ENCODE assay signal across 8 mouse cellular contexts in the genomic region with DNA sequence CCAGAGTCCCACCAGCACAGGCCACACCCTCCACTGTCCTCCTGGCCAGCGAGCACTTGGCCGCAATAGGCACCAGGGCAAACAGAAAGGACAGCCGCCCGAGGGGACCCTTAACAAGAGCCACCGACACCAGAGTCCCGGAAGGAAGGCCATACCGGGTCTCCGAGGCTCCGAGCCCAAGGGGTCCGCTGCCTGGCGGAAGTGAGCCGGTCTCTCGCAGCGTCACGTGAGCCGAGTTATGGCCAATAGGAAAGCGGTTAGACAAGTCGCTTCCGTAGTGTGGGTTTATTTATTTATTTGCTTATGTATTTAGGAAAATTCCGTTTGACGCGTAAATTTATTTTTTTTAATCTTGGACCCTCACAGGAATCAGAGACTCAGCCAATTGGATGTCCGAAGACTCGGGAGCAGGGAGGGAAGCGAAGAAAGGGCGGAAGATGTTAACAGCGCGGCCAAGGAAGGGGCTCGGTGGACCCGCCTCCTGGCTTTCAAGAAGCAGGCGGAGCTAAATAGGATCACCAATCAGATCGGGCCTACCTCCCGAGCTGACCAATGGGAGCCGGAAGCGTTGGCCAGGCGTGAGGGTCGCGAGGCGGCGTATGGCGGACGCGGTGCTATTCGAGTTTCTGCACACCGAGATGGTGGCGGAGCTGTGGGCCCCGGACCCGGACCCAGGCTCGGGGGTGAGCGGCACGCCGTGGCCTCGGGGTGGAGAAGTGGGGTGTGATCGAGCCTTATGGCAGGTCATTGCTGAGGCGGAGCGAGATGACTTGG. TPM values are rescaled to one million over a fixed set of nuclear protein-coding genes. Genes with fewer than 3 reads are reported as not detected.
DNase-seq lines count a peak whose midpoint lies in the region; ATAC-seq and TF ChIP-seq lines count a peak whose summit lies in the region.

A gene (minus strand): TSS at position 218 of the 774 bp plus-strand sequence.
A gene (plus strand): TSS at position 246 of the 774 bp plus-strand sequence.

- H3K27me3 ChIP-seq in heart, embryonic 12.5 days (replicated peaks): no peaks in the 10 kb centered on the region
- H3K27me3 ChIP-seq in kidney, postnatal 0 days (ENCODE audit: insufficient read depth, low read length): no peaks in the 10 kb centered on the region
- H3K27me3 ChIP-seq in liver, embryonic 11.5 days (replicated peaks; ENCODE audit: control insufficient read depth, insufficient read depth, low read length): no peaks in the 10 kb centered on the region
- H3K27me3 ChIP-seq in stomach, embryonic 14.5 days (ENCODE audit: control insufficient read depth, insufficient read depth, low read length): no peaks in the 10 kb centered on the region

- DNase-seq in CD4-positive helper T cell, adult 2 months (ENCODE audit: low read depth, low spot score): peak; percentile 94
- DNase-seq in brain, embryonic 18.5 days (ENCODE audit: low read depth, low spot score): peak; percentile 93
- peak; percentile 97 for DNase-seq in kidney, postnatal 0 days (ENCODE audit: low spot score)
- DNase-seq in liver, embryonic 11.5 days (ENCODE audit: low spot score): peak; percentile 91
- DNase-seq in naive thymus-derived CD4-positive, alpha-beta T cell, adult 2 months (ENCODE audit: low read depth): peak; percentile 94

- H3K9ac ChIP-seq in heart, embryonic 12.5 days: peak within 1 kb of the TSS; percentile 95
- H3K9ac ChIP-seq in kidney, postnatal 0 days (ENCODE audit: low read depth, low read length): peak within 1 kb of the TSS; percentile 69
- H3K9ac ChIP-seq in liver, embryonic 11.5 days (ENCODE audit: low read depth, low read length): peak within 1 kb of the TSS; percentile 94
- peak within 1 kb of the TSS; percentile 73 for H3K9ac ChIP-seq in stomach, embryonic 14.5 days (replicated peaks; ENCODE audit: low read depth, low read length)

- peaks cover 26% of the 10 kb centered on the region for H3K4me1 ChIP-seq in heart, embryonic 12.5 days (replicated peaks)
- peaks cover 15% of the 10 kb centered on the region; the same call in 1 of the 2 replicates for H3K4me1 ChIP-seq in kidney, postnatal 0 days (replicated peaks; ENCODE audit: insufficient read depth, low read length)
- peaks cover 13% of the 10 kb centered on the region; the same call in 1 of the 2 replicates for H3K4me1 ChIP-seq in liver, embryonic 11.5 days (replicated peaks; ENCODE audit: control insufficient read depth, insufficient read depth, low read length)
- H3K4me1 ChIP-seq in stomach, embryonic 14.5 days (ENCODE audit: control insufficient read depth, insufficient read depth, low read length): peaks cover 7% of the 10 kb centered on the region; the same call in 1 of the 2 replicates

- ATAC-seq in erythroid progenitor cell, adult 5-6 weeks (replicated peaks; ENCODE audit: low FRiP score, poor library complexity, severe bottlenecking): peak; percentile 92
- peak; percentile 95 for ATAC-seq in heart, embryonic 12.5 days (ENCODE audit: insufficient number of reproducible peaks, low FRiP score)
- peak; percentile 91 for ATAC-seq in kidney, postnatal 0 days (replicated peaks; ENCODE audit: low FRiP score, low read depth)
- peak; percentile 91 for ATAC-seq in liver, embryonic 11.5 days (replicated peaks; ENCODE audit: low FRiP score)
- ATAC-seq in stomach, embryonic 14.5 days (ENCODE audit: insufficient number of reproducible peaks, insufficient read depth, low FRiP score, low read depth): peak; percentile 94

- peak within 1 kb of the TSS; percentile 97 for H3K4me2 ChIP-seq in heart, embryonic 12.5 days
- H3K4me2 ChIP-seq in kidney, postnatal 0 days (ENCODE audit: low read length): peak within 1 kb of the TSS; percentile 94
- H3K4me2 ChIP-seq in liver, embryonic 11.5 days: peak within 1 kb of the TSS; percentile 84
- H3K4me2 ChIP-seq in stomach, embryonic 14.5 days (replicated peaks; ENCODE audit: low read depth, low read length): peak within 1 kb of the TSS; percentile 97

- under 1% methylated on average over 56 of the region's 56 CpGs for WGBS in heart, embryonic 12.5 days
- WGBS in kidney, postnatal 0 days: under 1% methylated on average over 56 of the region's 56 CpGs
- under 1% methylated on average over 56 of the region's 56 CpGs for WGBS in liver, embryonic 11.5 days
- WGBS in stomach, embryonic 14.5 days: under 1% methylated on average over 56 of the region's 56 CpGs

- no peaks in the 10 kb centered on the region for H3K9me3 ChIP-seq in heart, embryonic 12.5 days (replicated peaks)
- no peaks in the 10 kb centered on the region for H3K9me3 ChIP-seq in kidney, postnatal 0 days (replicated peaks; ENCODE audit: low read length)
- no peaks in the 10 kb centered on the region for H3K9me3 ChIP-seq in liver, embryonic 11.5 days (ENCODE audit: control insufficient read depth, low read length)
- H3K9me3 ChIP-seq in stomach, embryonic 14.5 days (ENCODE audit: control insufficient read depth, low read depth, low read length): no peaks in the 10 kb centered on the region

- H3K27ac ChIP-seq in heart, embryonic 12.5 days (ENCODE audit: poor library complexity, severe bottlenecking): peak within 1 kb of the TSS; percentile 86
- peak within 1 kb of the TSS; percentile 84 for H3K27ac ChIP-seq in kidney, postnatal 0 days
- peak within 1 kb of the TSS; percentile 52 for H3K27ac ChIP-seq in liver, embryonic 11.5 days (ENCODE audit: low read depth, low read length)
- peak within 1 kb of the TSS; percentile 59 for H3K27ac ChIP-seq in stomach, embryonic 14.5 days (ENCODE audit: low read length)

- H3K4me3 ChIP-seq in heart, embryonic 12.5 days: peak within 1 kb of the TSS; percentile 95
- peak within 1 kb of the TSS; percentile 57 for H3K4me3 ChIP-seq in kidney, postnatal 0 days (replicated peaks; ENCODE audit: low read depth, low read length)
- peak within 1 kb of the TSS; percentile 87 for H3K4me3 ChIP-seq in liver, embryonic 11.5 days (ENCODE audit: low read depth, low read length)
- peak within 1 kb of the TSS; percentile 76 for H3K4me3 ChIP-seq in stomach, embryonic 14.5 days (ENCODE audit: low read depth, low read length)

- TF ChIP-seq CTCF in kidney, postnatal 0 days (IDR thresholded peaks at IDR 0.05; ENCODE audit: low read depth): 0 out of 2 replicates have a peak, but pooled peaks have one; percentile 12

- no peaks in the 10 kb centered on the region for H3K36me3 ChIP-seq in heart, embryonic 12.5 days
- H3K36me3 ChIP-seq in kidney, postnatal 0 days (ENCODE audit: insufficient read depth, low read length): no peaks in the 10 kb centered on the region
- no peaks in the 10 kb centered on the region for H3K36me3 ChIP-seq in liver, embryonic 11.5 days (ENCODE audit: control insufficient read depth, insufficient read depth, low read length)
- H3K36me3 ChIP-seq in stomach, embryonic 14.5 days (ENCODE audit: control insufficient read depth, insufficient read depth, low read length): 0 out of 2 replicates have a peak, but pooled peaks cover 2% of the 10 kb centered on the region

RNA-seq across cellular contexts. Expression of the first gene that starts in this region (rescaled TPM):
- total RNA-seq in erythroid progenitor cell, adult 5-6 weeks (2015; ENCODE audit: low replicate concordance): 2.9 TPM in 2 replicates
- 0.13 and 0.15 TPM in 2 replicates for total RNA-seq in erythroid progenitor cell, adult 5-6 weeks (2017; ENCODE audit: low replicate concordance)
- 2.4 TPM in 2 replicates for polyA plus RNA-seq in heart, embryonic 12.5 days (2016; fragmentation: Nextera tagmentation; extraction: Ambion mirVana)
- 2.7 and 3.0 TPM in 2 replicates for polyA plus RNA-seq in kidney, postnatal 0 days (2015; fragmentation: Nextera tagmentation; extraction: Ambion mirVana)
- polyA plus RNA-seq in liver, embryonic 11.5 days (2014; fragmentation: Nextera tagmentation; extraction: Ambion mirVana): 2.0 and 2.1 TPM in 2 replicates
- 0.74 and 1.3 TPM in 2 replicates for polyA plus RNA-seq in stomach, embryonic 14.5 days (2014; fragmentation: Nextera tagmentation; extraction: Ambion mirVana)

RNA-seq across cellular contexts. Expression of the second gene that starts in this region (rescaled TPM):
- total RNA-seq in erythroid progenitor cell, adult 5-6 weeks (2015; ENCODE audit: low replicate concordance): 12.6 and 31.9 TPM in 2 replicates
- 3.5 and 5.8 TPM in 2 replicates for total RNA-seq in erythroid progenitor cell, adult 5-6 weeks (2017; ENCODE audit: low replicate concordance)
- 66.4 and 74.0 TPM in 2 replicates for polyA plus RNA-seq in heart, embryonic 12.5 days (2016; fragmentation: Nextera tagmentation; extraction: Ambion mirVana)
- polyA plus RNA-seq in kidney, postnatal 0 days (2015; fragmentation: Nextera tagmentation; extraction: Ambion mirVana): 88.5 and 91.7 TPM in 2 replicates
- polyA plus RNA-seq in liver, embryonic 11.5 days (2014; fragmentation: Nextera tagmentation; extraction: Ambion mirVana): 97.4 and 108 TPM in 2 replicates
- 83.4 and 89.0 TPM in 2 replicates for polyA plus RNA-seq in stomach, embryonic 14.5 days (2014; fragmentation: Nextera tagmentation; extraction: Ambion mirVana)

Comparison
In these comparisons a context has a peak if more than half of its experiments do, and no peak if none do; other contexts are left out.
1. Peak in every context shown above with its lines: DNase-seq, ATAC-seq, H3K4me3 ChIP-seq and H3K27ac ChIP-seq.